Mouse (Mus musculus) bone marrow macrophage, adult 2 months (primary cell): Measurements from ENCODE around the gene Ppp1r12a.

Source experiments
- CTCF ChIP-seq: IDR thresholded peaks from 2 replicates; pipeline ENCODE4 v1.5.1; 2012; ENCODE audit warnings: low read depth, mild to moderate bottlenecking, low read length, moderate library complexity
- POLR2A ChIP-seq: IDR thresholded peaks from 2 replicates; pipeline ENCODE4 v1.6.1; 2012; ENCODE audit warnings: mild to moderate bottlenecking, low read depth, low read length, borderline replicate concordance

GRCm38 (mm10) chr10:108175885-108176284 is 13.9 kb downstream of the Ppp1r12a start:
- no peak for TF ChIP-seq CTCF
- no peak for TF ChIP-seq POLR2A
